Mouse (Mus musculus) neural tube, embryonic 11.5 days (tissue): ENCODE measurements at regions not wholly inside any gene's neighbourhood (a gene's known extent, or its start where the extent isn't known, plus 50 kb on each side); places are given as distances from the start of the nearest gene placed in this dataset.

Experiments used
- ATAC-seq: fragments of 200-750 bp; cut with Nextera tagmentation; 2 replicates; pipeline ENCODE4 v1.8.0; 2017; ENCODE audit warnings: moderate number of reproducible peaks, mild to moderate bottlenecking, moderate TSS enrichment, moderate library complexity; ENCODE audit not compliant: insufficient read depth, low FRiP score, low TSS enrichment
- DNase-seq: peaks from one replicate; pipeline ENCODE4 v3.0.0-alpha.2; 2015; ENCODE audit warnings: low spot score
- H3K27ac ChIP-seq: fragments of 300-500 bp; sonication (generic); 2 replicates; pipeline ENCODE4 v1.5.1; 2014; ENCODE audit warnings: low read depth, mild to moderate bottlenecking, low read length
- H3K27me3 ChIP-seq: fragments of 300-500 bp; sonication (generic); 2 replicates; pipeline ENCODE4 v1.6.1; 2014; ENCODE audit warnings: mild to moderate bottlenecking, low read length, mixed read lengths; ENCODE audit not compliant: control insufficient read depth, insufficient read depth
- H3K36me3 ChIP-seq: fragments of 300-500 bp; sonication (generic); 2 replicates; pipeline ENCODE4 v1.6.1; 2014; ENCODE audit warnings: mild to moderate bottlenecking, low read length, moderate library complexity, mixed read lengths; ENCODE audit not compliant: control insufficient read depth, insufficient read depth
- H3K4me1 ChIP-seq: fragments of 300-500 bp; sonication (generic); 2 replicates; pipeline ENCODE4 v1.6.1; 2014; ENCODE audit warnings: low read length, mixed read lengths; ENCODE audit not compliant: control insufficient read depth, insufficient read depth
- H3K4me2 ChIP-seq: fragments of 300-500 bp; sonication (generic); 2 replicates; pipeline ENCODE4 v1.6.1; 2014; ENCODE audit warnings: low read depth, mild to moderate bottlenecking, moderate library complexity
- H3K4me3 ChIP-seq: fragments of 300-500 bp; sonication (generic); 2 replicates; pipeline ENCODE4 v1.5.1; 2014; ENCODE audit warnings: low read depth, low read length
- H3K9ac ChIP-seq: fragments of 300-500 bp; sonication (generic); 2 replicates; pipeline ENCODE4 v1.6.1; 2014; ENCODE audit warnings: mild to moderate bottlenecking, low read length
- H3K9me3 ChIP-seq: fragments of 300-500 bp; sonication (generic); 2 replicates; pipeline ENCODE4 v1.6.1; 2016; ENCODE audit warnings: low read length; ENCODE audit not compliant: control insufficient read depth
- WGBS: fragments of 180-500 bp; shearing (Covaris S2); extraction: QIAGEN DNeasy Blood & Tissue Kit; methylation state at CpG from one replicate; pipeline ENCODE4 v1.1.7; 2014; 5-methylcytosine and 5-hydroxymethylcytosine counted together

- Histone ChIP-seq H3K4me3 (no peak overlapping the region), H3K4me1 (no peaks in the 10 kb centered on the region), H3K27me3 (no peaks in the 10 kb centered on the region), H3K36me3 (no peaks in the 10 kb centered on the region), H3K4me2 (no peak overlapping the region), H3K9me3 (no peaks in the 10 kb centered on the region), H3K9ac (no peak overlapping the region), H3K27ac (no peak overlapping the region)
- no peak for ATAC-seq
- WGBS = 88% methylated on average over 3 of the region's 3 CpGs
- no peak for DNase-seq
Measured at GRCm38 (mm10) chr13:31367226-31367625, 188.7 kb upstream of the Foxq1 start.

DNA sequence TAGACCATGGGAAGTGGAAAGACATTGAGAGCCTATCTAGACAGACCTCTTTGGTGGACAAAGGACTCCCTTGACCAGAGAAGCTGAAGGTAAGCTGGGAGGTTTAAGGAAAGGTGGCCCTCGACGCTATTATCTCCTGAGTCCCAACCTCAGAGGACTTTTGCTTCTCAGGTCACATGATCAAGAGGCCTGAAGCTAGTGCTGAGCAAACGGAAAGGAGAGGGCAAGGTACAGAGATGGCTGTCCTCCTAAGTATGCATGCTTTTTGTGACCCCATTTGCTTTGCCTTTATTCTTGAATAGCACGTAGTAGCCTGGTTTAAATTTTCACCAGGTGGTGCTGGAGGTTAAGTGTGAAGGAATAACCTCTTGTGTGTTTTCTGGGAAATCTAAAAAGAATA, 186.8 kb upstream of the Foxq1 start:
- no peak overlapping the region for H3K27ac ChIP-seq
- 73% methylated on average over 4 of the region's 4 CpGs for WGBS
- H3K27me3 ChIP-seq = no peaks in the 10 kb centered on the region
- no peak overlapping the region for H3K4me2 ChIP-seq
- no peak for ATAC-seq
- no peaks in the 10 kb centered on the region for H3K9me3 ChIP-seq
- H3K36me3 ChIP-seq = no peaks in the 10 kb centered on the region
- H3K4me1 ChIP-seq = no peaks in the 10 kb centered on the region
- DNase-seq = no peak
- no peak overlapping the region for H3K9ac ChIP-seq
- no peak overlapping the region for H3K4me3 ChIP-seq

GRCm38 (mm10) chr13:31370873-31371272, 185.1 kb upstream of the Foxq1 start:
- Histone ChIP-seq H3K4me3 (no peak overlapping the region), H3K4me1 (no peaks in the 10 kb centered on the region), H3K9me3 (no peaks in the 10 kb centered on the region), H3K4me2 (no peak overlapping the region), H3K9ac (no peak overlapping the region), H3K36me3 (no peaks in the 10 kb centered on the region), H3K27ac (no peak overlapping the region), H3K27me3 (no peaks in the 10 kb centered on the region)
- no peak for ATAC-seq
- DNase-seq = no peak
- WGBS = 45% methylated on average over 6 of the region's 6 CpGs

GRCm38 (mm10) chr13:31374006-31374405, 181.9 kb upstream of the Foxq1 start:
- no peaks in the 10 kb centered on the region for H3K36me3 ChIP-seq
- no peaks in the 10 kb centered on the region for H3K4me1 ChIP-seq
- H3K4me2 ChIP-seq = no peak overlapping the region
- no peak overlapping the region for H3K9ac ChIP-seq
- H3K9me3 ChIP-seq = no peaks in the 10 kb centered on the region
- H3K27ac ChIP-seq = no peak overlapping the region
- ATAC-seq = no peak
- no peak for DNase-seq
- H3K27me3 ChIP-seq = no peaks in the 10 kb centered on the region
- H3K4me3 ChIP-seq = no peak overlapping the region
- 62% methylated on average over 5 of the region's 5 CpGs for WGBS

GRCm38 (mm10) chr13:31393421-31394215, 162.3 kb upstream of the Foxq1 start:
- Histone ChIP-seq H3K4me1 (no peaks in the 10 kb centered on the region), H3K9me3 (no peaks in the 10 kb centered on the region), H3K4me2 (no peak overlapping the region), H3K4me3 (no peak overlapping the region), H3K27me3 (no peaks in the 10 kb centered on the region), H3K36me3 (no peaks in the 10 kb centered on the region), H3K9ac (no peak overlapping the region), H3K27ac (no peak overlapping the region)
- no peak for DNase-seq
- WGBS = 78% methylated on average over 4 of the region's 4 CpGs
- ATAC-seq = no peak

- WGBS = 72% methylated on average over 5 of the region's 5 CpGs
- Histone ChIP-seq H3K9me3 (no peaks in the 10 kb centered on the region), H3K4me1 (no peaks in the 10 kb centered on the region), H3K4me3 (no peak overlapping the region), H3K9ac (no peak overlapping the region), H3K36me3 (no peaks in the 10 kb centered on the region), H3K27ac (no peak overlapping the region), H3K27me3 (no peaks in the 10 kb centered on the region), H3K4me2 (no peak overlapping the region)
- ATAC-seq = no peak
- no peak for DNase-seq
Measured at GRCm38 (mm10) chr13:31396216-31396910, 159.6 kb upstream of the Foxq1 start.

GRCm38 (mm10) chr13:31397246-31397645, 158.7 kb upstream of the Foxq1 start:
- Histone ChIP-seq H3K4me2 (no peak overlapping the region), H3K4me3 (no peak overlapping the region), H3K27me3 (no peaks in the 10 kb centered on the region), H3K9me3 (no peaks in the 10 kb centered on the region), H3K36me3 (no peaks in the 10 kb centered on the region), H3K27ac (no peak overlapping the region), H3K4me1 (no peaks in the 10 kb centered on the region), H3K9ac (no peak overlapping the region)
- 61% methylated on average over 10 of the region's 10 CpGs for WGBS
- DNase-seq = peak; percentile 26
- no peak for ATAC-seq

GRCm38 (mm10) chr13:31400401-31400800, 155.5 kb upstream of the Foxq1 start:
- Histone ChIP-seq H3K4me2 (no peak overlapping the region), H3K4me3 (no peak overlapping the region), H3K4me1 (no peaks in the 10 kb centered on the region), H3K27me3 (no peaks in the 10 kb centered on the region), H3K36me3 (no peaks in the 10 kb centered on the region), H3K27ac (no peak overlapping the region), H3K9ac (no peak overlapping the region), H3K9me3 (no peaks in the 10 kb centered on the region)
- ATAC-seq (no peak), DNase-seq (no peak)
- WGBS = 93% methylated on average over 2 of the region's 2 CpGs

DNA sequence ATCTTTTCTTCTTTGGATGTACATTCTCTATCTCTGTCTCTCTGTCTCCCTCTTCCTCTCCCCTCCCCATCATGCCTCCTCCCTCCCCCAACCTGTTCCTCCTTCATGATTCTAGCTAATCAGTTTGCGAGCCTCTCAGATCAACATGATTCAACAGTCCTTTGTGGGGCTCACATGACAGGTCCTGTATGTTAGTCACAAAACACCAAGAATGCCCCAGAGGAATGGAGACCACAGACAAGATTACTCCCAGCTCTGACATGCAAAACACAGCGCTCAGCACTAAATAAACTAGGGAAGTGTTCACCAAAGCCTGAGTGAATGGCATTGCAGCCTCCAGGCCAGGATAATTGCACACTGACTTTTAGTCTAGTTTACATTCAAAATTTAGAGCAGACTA, 150.6 kb upstream of the Foxq1 start:
- no peak overlapping the region for H3K9ac ChIP-seq
- no peak for ATAC-seq
- no peak for DNase-seq
- 88% methylated on average over 2 of the region's 2 CpGs for WGBS
- no peaks in the 10 kb centered on the region for H3K36me3 ChIP-seq
- no peak overlapping the region for H3K4me2 ChIP-seq
- H3K4me1 ChIP-seq = no peaks in the 10 kb centered on the region
- H3K27ac ChIP-seq = no peak overlapping the region
- H3K9me3 ChIP-seq = no peaks in the 10 kb centered on the region
- H3K27me3 ChIP-seq = no peaks in the 10 kb centered on the region
- H3K4me3 ChIP-seq = no peak overlapping the region
